Mouse (Mus musculus): Measurements from ENCODE around the gene Ddx6. TPM values are rescaled to one million over a fixed set of nuclear protein-coding genes. Genes with fewer than 3 reads are reported as not detected.

The Ddx6 gene
- polyA plus RNA-seq, 2 experiments, result 18.5 to 42.0 TPM

DNA sequence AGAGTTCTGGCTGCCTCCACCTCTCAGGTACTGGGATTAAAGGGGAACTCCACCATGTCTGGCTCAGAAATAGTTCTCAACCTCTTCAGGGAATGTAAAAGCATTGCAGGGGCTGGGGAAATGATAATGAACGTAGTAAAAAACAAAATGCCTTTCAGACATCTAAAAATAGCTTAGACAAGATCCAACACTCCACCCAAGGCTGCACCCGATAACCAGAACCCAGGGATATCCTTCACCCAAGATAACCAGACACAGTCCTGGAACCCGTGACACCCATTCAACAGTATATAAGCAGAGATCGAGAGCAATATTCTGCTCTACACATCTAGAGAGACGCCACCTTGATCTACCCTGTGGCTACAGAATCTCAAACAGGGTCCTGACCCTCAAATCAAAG is 24.6 kb upstream of the Ddx6 start:
- TF ChIP-seq POLR2A (IDR thresholded peaks at IDR 0.05; ENCODE audit: borderline replicate concordance, extremely low read depth, insufficient read depth, insufficient read length), result no peak
- no peaks in the 10 kb centered on the region for H3K27me3 ChIP-seq (ENCODE audit: control insufficient read depth, insufficient read depth, low read length)

DNA sequence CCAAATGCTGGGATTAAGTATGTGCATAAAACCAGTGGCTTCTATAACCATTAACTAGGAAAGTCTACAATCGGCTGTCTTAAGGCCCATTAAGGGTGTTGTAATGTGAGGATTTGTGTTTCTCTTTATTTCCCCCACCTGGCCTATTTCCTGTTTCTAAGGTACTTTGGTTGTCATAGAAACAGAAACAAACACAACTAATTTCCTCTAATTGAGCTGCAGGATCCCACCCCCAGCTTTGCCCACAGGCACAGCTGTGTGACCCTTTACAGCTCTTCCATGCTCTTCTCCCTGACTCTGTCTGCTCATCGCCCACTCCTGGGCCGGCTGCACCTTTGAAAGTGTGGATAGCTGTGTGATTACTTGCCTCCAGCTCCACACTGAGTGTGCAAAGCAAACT is 23.3 kb upstream of the Ddx6 start:
- no peak overlapping the region for H3K9ac ChIP-seq (ENCODE audit: low read depth, low read length, severe bottlenecking)
- no peaks in the 10 kb centered on the region for H3K36me3 ChIP-seq (ENCODE audit: control insufficient read depth, insufficient read depth, low read length)
- H3K4me3 ChIP-seq (replicated peaks; ENCODE audit: low read length), result no peak overlapping the region
- H3K9me3 ChIP-seq (ENCODE audit: control insufficient read depth, low read length), result peaks cover 3% of the 10 kb centered on the region; the same call in 1 of the 2 replicates
- 8% methylated on average over 3 of the region's 3 CpGs for WGBS
- ATAC-seq (ENCODE audit: low FRiP score, low read depth), result 0 out of 2 replicates have a peak, but pooled peaks have one; percentile 37
- H3K27ac ChIP-seq (replicated peaks; ENCODE audit: low read depth, low read length), result no peak overlapping the region
- TF ChIP-seq POLR2A (IDR thresholded peaks at IDR 0.05; ENCODE audit: borderline replicate concordance, extremely low read depth, insufficient read depth, insufficient read length), result no peak
- H3K4me2 ChIP-seq (replicated peaks; ENCODE audit: low read depth, low read length, severe bottlenecking), result no peak overlapping the region
- H3K27me3 ChIP-seq (ENCODE audit: control insufficient read depth, insufficient read depth, low read length), result no peaks in the 10 kb centered on the region
- DNase-seq (ENCODE audit: low spot score), result no peak
- no peaks in the 10 kb centered on the region for H3K4me1 ChIP-seq (ENCODE audit: control insufficient read depth, insufficient read depth, low read length)

More for the DNA sequence above, 24.6 kb upstream of the Ddx6 start:
- H3K4me3 ChIP-seq (replicated peaks; ENCODE audit: low read length), result no peak overlapping the region
- ATAC-seq (ENCODE audit: low FRiP score, low read depth), result no peak
- no peak overlapping the region for H3K4me2 ChIP-seq (replicated peaks; ENCODE audit: low read depth, low read length, severe bottlenecking)
- no peak overlapping the region for H3K27ac ChIP-seq (replicated peaks; ENCODE audit: low read depth, low read length)
- WGBS, result 86% methylated on average over 5 of the region's 5 CpGs
- peaks cover 3% of the 10 kb centered on the region; the same call in 1 of the 2 replicates for H3K9me3 ChIP-seq (ENCODE audit: control insufficient read depth, low read length)
- no peaks in the 10 kb centered on the region for H3K36me3 ChIP-seq (ENCODE audit: control insufficient read depth, insufficient read depth, low read length)
- H3K4me1 ChIP-seq (ENCODE audit: control insufficient read depth, insufficient read depth, low read length), result no peaks in the 10 kb centered on the region
- DNase-seq (ENCODE audit: low spot score), result no peak
- H3K9ac ChIP-seq (ENCODE audit: low read depth, low read length, severe bottlenecking), result no peak overlapping the region

DNA sequence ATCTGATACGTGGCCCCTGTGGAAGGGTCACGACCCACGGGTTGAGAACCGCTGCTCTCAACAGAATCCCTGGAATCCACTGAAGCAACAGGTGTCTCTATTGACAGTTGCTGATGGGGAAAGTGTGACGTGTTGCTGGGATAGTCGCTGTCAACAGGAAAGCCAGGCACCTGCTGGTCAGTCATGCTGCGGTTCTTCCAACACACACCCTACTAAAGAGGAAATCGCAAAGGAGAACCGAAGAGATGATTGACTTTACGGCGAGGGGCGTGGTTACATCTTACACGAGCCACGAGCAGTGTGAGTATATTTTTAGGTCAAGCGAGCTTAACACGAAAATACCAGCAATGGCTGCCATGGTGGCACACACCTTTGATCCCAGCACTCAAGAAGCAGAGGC is 22.3 kb upstream of the Ddx6 start:
- Histone ChIP-seq H3K4me2 (replicated peaks; ENCODE audit: low read depth, low read length, severe bottlenecking) (no peak overlapping the region), H3K27me3 (ENCODE audit: control insufficient read depth, insufficient read depth, low read length) (no peaks in the 10 kb centered on the region)
- 76% methylated on average over 16 of the region's 16 CpGs for WGBS

GRCm38 (mm10) chr9:44586640-44587261 is 17.9 kb upstream of the Ddx6 start:
- no peak for TF ChIP-seq POLR2A (IDR thresholded peaks at IDR 0.05; ENCODE audit: borderline replicate concordance, extremely low read depth, insufficient read depth, insufficient read length)
- H3K9ac ChIP-seq (ENCODE audit: low read depth, low read length, severe bottlenecking), result no peak overlapping the region
- DNase-seq (ENCODE audit: low spot score) (no peak), ATAC-seq (ENCODE audit: low FRiP score, low read depth) (no peak)
- peaks cover 3% of the 10 kb centered on the region; the same call in 1 of the 2 replicates for H3K9me3 ChIP-seq (ENCODE audit: control insufficient read depth, low read length)
- no peak overlapping the region for H3K4me2 ChIP-seq (replicated peaks; ENCODE audit: low read depth, low read length, severe bottlenecking)
- H3K27me3 ChIP-seq (ENCODE audit: control insufficient read depth, insufficient read depth, low read length), result no peaks in the 10 kb centered on the region
- no peak overlapping the region for H3K27ac ChIP-seq (replicated peaks; ENCODE audit: low read depth, low read length)
- H3K36me3 ChIP-seq (ENCODE audit: control insufficient read depth, insufficient read depth, low read length), result no peaks in the 10 kb centered on the region
- 56% methylated on average over 8 of the region's 8 CpGs for WGBS
- no peak overlapping the region for H3K4me3 ChIP-seq (replicated peaks; ENCODE audit: low read length)
- H3K4me1 ChIP-seq (ENCODE audit: control insufficient read depth, insufficient read depth, low read length), result no peaks in the 10 kb centered on the region

More for the DNA sequence above, 22.3 kb upstream of the Ddx6 start:
- DNase-seq (ENCODE audit: low spot score) (no peak), ATAC-seq (ENCODE audit: low FRiP score, low read depth) (no peak)
- no peak overlapping the region for H3K27ac ChIP-seq (replicated peaks; ENCODE audit: low read depth, low read length)
- TF ChIP-seq POLR2A (IDR thresholded peaks at IDR 0.05; ENCODE audit: borderline replicate concordance, extremely low read depth, insufficient read depth, insufficient read length), result no peak
- no peak overlapping the region for H3K4me3 ChIP-seq (replicated peaks; ENCODE audit: low read length)
- H3K4me1 ChIP-seq (ENCODE audit: control insufficient read depth, insufficient read depth, low read length), result no peaks in the 10 kb centered on the region
- H3K9ac ChIP-seq (ENCODE audit: low read depth, low read length, severe bottlenecking), result no peak overlapping the region
- H3K36me3 ChIP-seq (ENCODE audit: control insufficient read depth, insufficient read depth, low read length), result no peaks in the 10 kb centered on the region
- peaks cover 3% of the 10 kb centered on the region; the same call in 1 of the 2 replicates for H3K9me3 ChIP-seq (ENCODE audit: control insufficient read depth, low read length)

DNA sequence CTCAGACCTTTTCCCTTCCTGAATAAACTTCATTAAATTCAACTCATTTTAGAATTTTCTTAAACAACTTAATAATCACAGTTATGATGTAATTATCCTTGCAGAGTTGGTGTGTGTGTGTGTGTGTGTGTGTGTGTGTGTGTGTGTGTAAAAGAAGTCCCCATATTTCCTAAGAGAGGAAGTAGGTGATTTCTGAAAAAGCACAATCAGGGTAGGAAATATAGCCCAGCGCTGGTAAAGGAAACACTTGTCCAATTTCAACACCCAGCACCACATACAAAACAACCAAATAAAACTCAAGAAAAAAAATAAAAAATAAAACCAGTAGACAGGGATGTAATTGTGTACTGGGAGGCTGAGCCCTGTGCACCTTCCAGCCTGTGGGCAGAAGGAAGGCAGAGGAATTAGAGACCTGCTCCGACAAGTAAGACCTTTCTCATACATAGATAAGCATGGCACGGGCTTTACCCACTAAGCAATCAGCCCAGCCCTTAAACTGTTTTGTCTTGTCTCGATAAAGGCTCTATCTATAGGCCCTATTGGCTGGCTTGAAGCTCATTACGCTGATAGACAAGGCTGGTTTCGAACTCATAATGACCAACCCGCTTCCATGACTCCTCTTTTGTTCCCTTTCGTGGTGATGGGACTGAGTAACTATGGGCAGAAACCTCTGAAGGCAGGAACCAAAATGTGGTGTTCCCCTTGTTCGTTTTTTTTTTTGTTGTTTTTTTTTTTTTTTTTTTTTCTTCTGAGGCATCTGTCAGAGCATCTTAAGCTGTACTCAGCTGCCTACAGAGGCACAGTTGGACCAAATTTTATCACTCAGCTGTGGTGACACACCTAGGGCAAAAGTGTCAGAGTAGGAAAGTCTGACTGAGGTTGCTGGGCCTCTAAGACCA is 17.2 kb upstream of the Ddx6 start:
- H3K4me1 ChIP-seq (ENCODE audit: control insufficient read depth, insufficient read depth, low read length), result no peaks in the 10 kb centered on the region
- no peak overlapping the region for H3K4me3 ChIP-seq (replicated peaks; ENCODE audit: low read length)
- WGBS, result 75% methylated on average over 9 of the region's 9 CpGs
- no peaks in the 10 kb centered on the region for H3K36me3 ChIP-seq (ENCODE audit: control insufficient read depth, insufficient read depth, low read length)
- ATAC-seq (ENCODE audit: low FRiP score, low read depth) (no peak), DNase-seq (ENCODE audit: low spot score) (no peak)
- peaks cover 3% of the 10 kb centered on the region; the same call in 1 of the 2 replicates for H3K9me3 ChIP-seq (ENCODE audit: control insufficient read depth, low read length)
- H3K27ac ChIP-seq (replicated peaks; ENCODE audit: low read depth, low read length), result no peak overlapping the region
- no peak overlapping the region for H3K9ac ChIP-seq (ENCODE audit: low read depth, low read length, severe bottlenecking)
- no peak for TF ChIP-seq POLR2A (IDR thresholded peaks at IDR 0.05; ENCODE audit: borderline replicate concordance, extremely low read depth, insufficient read depth, insufficient read length)
- H3K4me2 ChIP-seq (replicated peaks; ENCODE audit: low read depth, low read length, severe bottlenecking), result no peak overlapping the region
- H3K27me3 ChIP-seq (ENCODE audit: control insufficient read depth, insufficient read depth, low read length), result no peaks in the 10 kb centered on the region

Measured in limb, embryonic 14.5 days (tissue).